Mouse (Mus musculus) lung, postnatal 0 days (tissue): ENCODE results near the gene Matn4.

ENCODE experiments used
- CTCF ChIP-seq: IDR thresholded peaks from 2 replicates; pipeline ENCODE4 v1.5.1; 2016; ENCODE audit warnings: antibody characterized with exemption, mild to moderate bottlenecking
- EP300 ChIP-seq: IDR thresholded peaks from 2 replicates; pipeline ENCODE4 v1.6.1; 2016; ENCODE audit warnings: antibody characterized with exemption, mild to moderate bottlenecking, control low read depth

GRCm38 (mm10) chr2:164446086-164446469 is 41.1 kb upstream of the Matn4 start:
- TF ChIP-seq CTCF (no peak), EP300 (no peak)
